ENCODE assay signal across 32 mouse cellular contexts in the genomic region with DNA sequence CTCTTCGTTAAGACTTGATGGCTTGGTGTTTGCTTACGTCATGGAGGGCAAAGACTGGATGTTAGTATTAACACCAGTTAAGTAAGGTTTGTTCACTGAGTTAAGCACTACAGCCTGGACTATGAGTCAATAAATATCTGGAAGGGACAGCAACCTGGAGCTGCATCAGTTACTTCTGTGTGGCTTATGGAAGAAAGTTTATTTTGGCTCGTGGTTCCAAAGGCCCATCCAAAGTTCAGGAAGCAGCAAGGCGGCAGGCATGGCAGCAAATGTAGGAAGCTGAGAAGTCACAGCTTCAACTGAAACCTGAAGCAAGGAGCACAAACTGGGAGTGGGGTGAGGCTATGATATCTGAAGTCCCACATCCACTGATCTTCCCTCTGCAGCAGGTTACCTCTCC.
DNase-seq lines count a peak whose midpoint lies in the region; ATAC-seq and TF ChIP-seq lines count a peak whose summit lies in the region.
"Had no signal": no experiment of that assay in that cellular context is flagged by ENCODE, and none has a peak within 500 bp of the region (broad histone marks: within the 10 kb centered on the region; RNA-seq: fewer than 3 reads in every experiment).

No protein-coding gene starts in this region.

- no peak for ATAC-seq in kidney, embryonic 14.5 days (ENCODE audit: low FRiP score, low TSS enrichment)
- ATAC-seq in kidney, embryonic 16.5 days (ENCODE audit: low FRiP score, low TSS enrichment), result no peak
- peak; percentile 72 for ATAC-seq in liver, postnatal 0 days
- ATAC-seq: activated CD4-positive, CD25-positive, alpha-beta regulatory T cell, adult 4 months; forebrain, embryonic 14.5 days; hindbrain, postnatal 0 days; intestine, embryonic 15.5 days had no signal

- TF ChIP-seq CTCF in liver, postnatal 0 days (IDR thresholded peaks at IDR 0.05; ENCODE audit: low read depth), result no peak

- H3K4me2 ChIP-seq in kidney, embryonic 14.5 days (replicated peaks; ENCODE audit: low read depth, low read length), result no peak overlapping the region
- no peak overlapping the region for H3K4me2 ChIP-seq in kidney, embryonic 16.5 days (replicated peaks; ENCODE audit: low read depth, low read length)
- no peak overlapping the region for H3K4me2 ChIP-seq in liver, postnatal 0 days (ENCODE audit: low read depth, low read length)
- H3K4me2 ChIP-seq: embryonic facial prominence, embryonic 15.5 days; heart, embryonic 15.5 days; hindbrain, embryonic 12.5 days; intestine, embryonic 15.5 days; limb, embryonic 12.5 days; liver, embryonic 15.5 days; lung, embryonic 15.5 days; midbrain, embryonic 11.5 days; neural tube, embryonic 12.5 days had no signal

- H3K9me3 ChIP-seq in kidney, embryonic 14.5 days (ENCODE audit: control insufficient read depth, low read length), result no peaks in the 10 kb centered on the region
- H3K9me3 ChIP-seq in kidney, embryonic 16.5 days (ENCODE audit: low read length), result no peaks in the 10 kb centered on the region
- H3K9me3 ChIP-seq in liver, postnatal 0 days (ENCODE audit: low read length), result no peaks in the 10 kb centered on the region
- H3K9me3 ChIP-seq: embryonic facial prominence, embryonic 10.5 days; embryonic facial prominence, embryonic 15.5 days; heart, embryonic 10.5 days; heart, embryonic 15.5 days; hindbrain, embryonic 12.5 days; intestine, embryonic 15.5 days; limb, embryonic 12.5 days; liver, embryonic 15.5 days; lung, embryonic 15.5 days; neural tube, embryonic 12.5 days had no signal

- peak; percentile 48 for DNase-seq in kidney, adult 11 months
- DNase-seq in kidney, postnatal 25 days, result peak; percentile 27 to 60
- peak; percentile 11 for DNase-seq in fat pad, adult 2 months (ENCODE audit: extremely low read depth, low read depth, low spot score)
- no peak for DNase-seq in liver, postnatal 0 days
- DNase-seq in heart, adult 18-20 months, result no peak
- DNase-seq: adrenal gland, postnatal 10 days; B cell, adult 2 months; cerebellum, adult 8-10 months; cerebellum, postnatal 25 days; layer of hippocampus, adult 9-11 months; lung, postnatal 36 days; right cerebral cortex, adult 18-20 months; right cerebral cortex, postnatal 4 days; thymus, adult 2 months; thymus, postnatal 36 days had no signal

- H3K27me3 ChIP-seq in kidney, embryonic 14.5 days (ENCODE audit: control insufficient read depth, insufficient read depth, low read length), result no peaks in the 10 kb centered on the region
- no peaks in the 10 kb centered on the region for H3K27me3 ChIP-seq in kidney, embryonic 16.5 days (ENCODE audit: insufficient read depth, low read length)
- H3K27me3 ChIP-seq in liver, postnatal 0 days (ENCODE audit: insufficient read depth, low read length), result no peaks in the 10 kb centered on the region
- H3K27me3 ChIP-seq: embryonic facial prominence, embryonic 15.5 days; heart, embryonic 15.5 days; hindbrain, embryonic 12.5 days; intestine, embryonic 15.5 days; limb, embryonic 12.5 days; liver, embryonic 15.5 days; lung, embryonic 15.5 days; neural tube, embryonic 12.5 days had no signal

- no peak for TF ChIP-seq EP300 in liver, postnatal 0 days (IDR thresholded peaks at IDR 0.05; ENCODE audit: low read depth)

- 76% methylated on average over 4 of the region's 4 CpGs for WGBS in kidney, embryonic 14.5 days
- WGBS in kidney, embryonic 16.5 days, result 60% methylated on average over 4 of the region's 4 CpGs
- 65% methylated on average over 4 of the region's 4 CpGs for WGBS in liver, postnatal 0 days (ENCODE audit: insufficient replicate concordance)

- H3K4me3 ChIP-seq in kidney, embryonic 14.5 days (ENCODE audit: low read length), result no peak overlapping the region
- no peak overlapping the region for H3K4me3 ChIP-seq in kidney, embryonic 16.5 days (ENCODE audit: low read length)
- H3K4me3 ChIP-seq in liver, postnatal 0 days (ENCODE audit: low read depth, low read length), result no peak overlapping the region
- H3K4me3 ChIP-seq: embryonic facial prominence, embryonic 10.5 days; embryonic facial prominence, embryonic 15.5 days; heart, embryonic 10.5 days; heart, embryonic 15.5 days; hindbrain, embryonic 12.5 days; intestine, embryonic 15.5 days; limb, embryonic 12.5 days; liver, embryonic 15.5 days; lung, embryonic 15.5 days; myocyte; neural tube, embryonic 12.5 days had no signal

- no peaks in the 10 kb centered on the region for H3K36me3 ChIP-seq in kidney, embryonic 14.5 days (ENCODE audit: control insufficient read depth, insufficient read depth, low read length)
- no peaks in the 10 kb centered on the region for H3K36me3 ChIP-seq in kidney, embryonic 16.5 days (ENCODE audit: insufficient read depth, low read length)
- H3K36me3 ChIP-seq in liver, postnatal 0 days (replicated peaks; ENCODE audit: insufficient read depth, low read length), result no peaks in the 10 kb centered on the region
- H3K36me3 ChIP-seq: embryonic facial prominence, embryonic 10.5 days; embryonic facial prominence, embryonic 15.5 days; heart, embryonic 10.5 days; heart, embryonic 15.5 days; hindbrain, embryonic 12.5 days; intestine, embryonic 15.5 days; limb, embryonic 12.5 days; liver, embryonic 15.5 days; lung, embryonic 15.5 days; neural tube, embryonic 12.5 days had no signal

- H3K4me1 ChIP-seq in kidney, embryonic 14.5 days (ENCODE audit: control insufficient read depth, insufficient read depth, low read length), result no peaks in the 10 kb centered on the region
- no peaks in the 10 kb centered on the region; the same call in 1 of the 2 replicates for H3K4me1 ChIP-seq in kidney, embryonic 16.5 days (ENCODE audit: insufficient read depth, low read length)
- H3K4me1 ChIP-seq in liver, postnatal 0 days (ENCODE audit: insufficient read depth), result peaks cover 10% of the 10 kb centered on the region
- H3K4me1 ChIP-seq: embryonic facial prominence, embryonic 15.5 days; heart, embryonic 10.5 days; heart, embryonic 15.5 days; hindbrain, embryonic 12.5 days; intestine, embryonic 15.5 days; limb, embryonic 12.5 days; lung, embryonic 15.5 days; neural tube, embryonic 12.5 days had no signal

- no peak overlapping the region for H3K9ac ChIP-seq in kidney, embryonic 14.5 days (ENCODE audit: low read depth, low read length)
- no peak overlapping the region for H3K9ac ChIP-seq in kidney, embryonic 16.5 days (replicated peaks; ENCODE audit: low read length)
- no peak overlapping the region for H3K9ac ChIP-seq in liver, postnatal 0 days (replicated peaks)
- H3K9ac ChIP-seq: embryonic facial prominence, embryonic 15.5 days; heart, embryonic 15.5 days; hindbrain, embryonic 12.5 days; intestine, embryonic 15.5 days; limb, embryonic 12.5 days; liver, embryonic 15.5 days; lung, embryonic 15.5 days; neural tube, embryonic 12.5 days had no signal

- H3K27ac ChIP-seq in kidney, embryonic 14.5 days (ENCODE audit: low read depth, low read length), result no peak overlapping the region
- no peak overlapping the region for H3K27ac ChIP-seq in kidney, embryonic 16.5 days (ENCODE audit: low read length)
- H3K27ac ChIP-seq in liver, postnatal 0 days (ENCODE audit: low read depth), result peak overlapping the region; percentile 18; the same call in 1 of the 2 replicates
- H3K27ac ChIP-seq: embryonic facial prominence, embryonic 10.5 days; embryonic facial prominence, embryonic 15.5 days; heart, embryonic 10.5 days; heart, embryonic 15.5 days; hindbrain, embryonic 12.5 days; hindbrain, postnatal 0 days; intestine, embryonic 15.5 days; limb, embryonic 12.5 days; liver, embryonic 15.5 days; lung, embryonic 15.5 days; neural tube, embryonic 12.5 days had no signal

Comparison
In these comparisons a context has a peak if more than half of its experiments do, and no peak if none do; other contexts are left out.
1. DNase-seq: peak in kidney, adult 11 months (single experiment), kidney, postnatal 25 days (2 of 2) and fat pad, adult 2 months (single experiment); none in liver, postnatal 0 days (single experiment) and heart, adult 18-20 months (0 of 2).